Mouse (Mus musculus) frontal cortex, postnatal 10 days (tissue): Measurements from ENCODE around the gene Tmem150a.

Experiments used
- DNase-seq, 2 experiments: peaks; one replicate each; pipeline ENCODE4 v3.0.0; 2022; ENCODE audit warnings: low spot score in 2 of 2, mixed read lengths in 1 of 2

The Tmem150a gene

GRCm38 (mm10) chr6:72352636-72353405 is 2.4 kb upstream of the Tmem150a start:
- DNase-seq = no peak

- no peak for DNase-seq
Observed at GRCm38 (mm10) chr6:72354025-72354424, 1.2 kb upstream of the Tmem150a start.

GRCm38 (mm10) chr6:72356001-72356532 is 820 bp downstream of the Tmem150a start:
- DNase-seq = no peak

GRCm38 (mm10) chr6:72357164-72358079 is 2.2 kb downstream of the Tmem150a start:
- DNase-seq = no peak

GRCm38 (mm10) chr6:72358086-72358764 is 3.0 kb downstream of the Tmem150a start:
- DNase-seq = no peak

- no peak for DNase-seq
Observed at GRCm38 (mm10) chr6:72359343-72359742, 4.1 kb downstream of the Tmem150a start.

GRCm38 (mm10) chr6:72359891-72360598 is 4.8 kb downstream of the Tmem150a start:
- DNase-seq = no peak

- no peak for DNase-seq
Observed at GRCm38 (mm10) chr6:72360599-72360935, 5.3 kb downstream of the Tmem150a start.

GRCm38 (mm10) chr6:72361121-72361551 is 5.9 kb downstream of the Tmem150a start:
- no peak for DNase-seq

- DNase-seq = peak; percentile 95
Observed at GRCm38 (mm10) chr6:72362132-72363028, 7.1 kb downstream of the Tmem150a start.

GRCm38 (mm10) chr6:72364009-72364408 is 8.8 kb downstream of the Tmem150a start:
- no peak for DNase-seq

GRCm38 (mm10) chr6:72364985-72365384 is 9.7 kb downstream of the Tmem150a start:
- no peak for DNase-seq

GRCm38 (mm10) chr6:72366304-72366703 is 11.1 kb downstream of the Tmem150a start:
- DNase-seq = no peak

- no peak for DNase-seq
Observed at GRCm38 (mm10) chr6:72366844-72367443, 11.7 kb downstream of the Tmem150a start, which contains the start of gene Rnf181. TSS of gene Rnf181 (minus strand) at chr6:72366956.

- no peak for DNase-seq
Observed at GRCm38 (mm10) chr6:72367460-72367974, 12.3 kb downstream of the Tmem150a start.

- no peak for DNase-seq
Observed at GRCm38 (mm10) chr6:72369557-72369956, 14.3 kb downstream of the Tmem150a start.

GRCm38 (mm10) chr6:72370091-72370490 is 14.8 kb downstream of the Tmem150a start:
- DNase-seq = no peak

- DNase-seq = no peak
Observed at GRCm38 (mm10) chr6:72371147-72371546, 15.9 kb downstream of the Tmem150a start.

GRCm38 (mm10) chr6:72371571-72371970 is 16.3 kb downstream of the Tmem150a start:
- DNase-seq = no peak
